Mouse (Mus musculus) thymus, adult 2 months (tissue): ENCODE measurements around the gene Spint5.

Source experiments
- CTCF ChIP-seq: fragments of 200-500 bp; IDR thresholded peaks from 2 replicates; pipeline ENCODE4 v1.5.1; 2012; ENCODE audit warnings: mild to moderate bottlenecking, control low read depth, low read length, moderate library complexity, borderline replicate concordance; ENCODE audit not compliant: control insufficient read depth, poor library complexity, insufficient read depth; ENCODE audit errors: extremely low read depth
- POLR2A ChIP-seq: fragments of 200-500 bp; IDR thresholded peaks from 2 replicates; pipeline ENCODE4 v1.6.1; 2012; ENCODE audit warnings: mild to moderate bottlenecking, low read length, control low read depth, moderate library complexity; ENCODE audit not compliant: control insufficient read depth, poor library complexity, insufficient read depth; ENCODE audit errors: extremely low read depth

- TF ChIP-seq CTCF (no peak), POLR2A (no peak)
Observed at GRCm38 (mm10) chr2:164758692-164759091, 43.6 kb downstream of the Spint5 start.
